Mouse (Mus musculus): ENCODE results near the gene Ano6. TPM values are rescaled to one million over a fixed set of nuclear protein-coding genes. Genes with fewer than 3 reads are reported as not detected.
A peak's percentile ranks its signal among the peaks of the same experiment; 100 is the strongest.

Ano6 gene
- polyA plus RNA-seq, 1 experiment from 2014 or later = 46.4 TPM

- no peak for ATAC-seq (ENCODE audit: insufficient number of reproducible peaks, insufficient read depth, low FRiP score, low read depth)
- no peak overlapping the region for H3K4me3 ChIP-seq (ENCODE audit: low read depth, low read length)
- no peaks in the 10 kb centered on the region for H3K9me3 ChIP-seq (ENCODE audit: control insufficient read depth, low read depth, low read length)
- H3K27me3 ChIP-seq (ENCODE audit: control insufficient read depth, insufficient read depth, low read length) = no peaks in the 10 kb centered on the region
- WGBS = 84% methylated on average over 9 of the region's 9 CpGs
- H3K4me2 ChIP-seq (replicated peaks; ENCODE audit: low read depth, low read length) = no peak overlapping the region
- H3K9ac ChIP-seq (replicated peaks; ENCODE audit: low read depth, low read length) = no peak overlapping the region
- H3K27ac ChIP-seq (ENCODE audit: low read length) = no peak overlapping the region
- H3K4me1 ChIP-seq (ENCODE audit: control insufficient read depth, insufficient read depth, low read length) = peaks cover 46% of the 10 kb centered on the region
- no peaks in the 10 kb centered on the region for H3K36me3 ChIP-seq (ENCODE audit: control insufficient read depth, insufficient read depth, low read length)
Measured at GRCm38 (mm10) chr15:95833292-95833691, 42.6 kb downstream of the Ano6 start.

- Histone ChIP-seq H3K9ac (replicated peaks; ENCODE audit: low read depth, low read length) (no peak overlapping the region), H3K4me3 (ENCODE audit: low read depth, low read length) (no peak overlapping the region), H3K4me1 (ENCODE audit: control insufficient read depth, insufficient read depth, low read length) (peaks cover 31% of the 10 kb centered on the region; the same call in 1 of the 2 replicates), H3K27ac (ENCODE audit: low read length) (no peak overlapping the region), H3K9me3 (ENCODE audit: control insufficient read depth, low read depth, low read length) (no peaks in the 10 kb centered on the region), H3K27me3 (ENCODE audit: control insufficient read depth, insufficient read depth, low read length) (no peaks in the 10 kb centered on the region), H3K4me2 (replicated peaks; ENCODE audit: low read depth, low read length) (no peak overlapping the region), H3K36me3 (ENCODE audit: control insufficient read depth, insufficient read depth, low read length) (no peaks in the 10 kb centered on the region)
- WGBS = 43% methylated on average over 4 of the region's 4 CpGs
- no peak for ATAC-seq (ENCODE audit: insufficient number of reproducible peaks, insufficient read depth, low FRiP score, low read depth)
Measured at GRCm38 (mm10) chr15:95836077-95836476, 45.4 kb downstream of the Ano6 start.

DNA sequence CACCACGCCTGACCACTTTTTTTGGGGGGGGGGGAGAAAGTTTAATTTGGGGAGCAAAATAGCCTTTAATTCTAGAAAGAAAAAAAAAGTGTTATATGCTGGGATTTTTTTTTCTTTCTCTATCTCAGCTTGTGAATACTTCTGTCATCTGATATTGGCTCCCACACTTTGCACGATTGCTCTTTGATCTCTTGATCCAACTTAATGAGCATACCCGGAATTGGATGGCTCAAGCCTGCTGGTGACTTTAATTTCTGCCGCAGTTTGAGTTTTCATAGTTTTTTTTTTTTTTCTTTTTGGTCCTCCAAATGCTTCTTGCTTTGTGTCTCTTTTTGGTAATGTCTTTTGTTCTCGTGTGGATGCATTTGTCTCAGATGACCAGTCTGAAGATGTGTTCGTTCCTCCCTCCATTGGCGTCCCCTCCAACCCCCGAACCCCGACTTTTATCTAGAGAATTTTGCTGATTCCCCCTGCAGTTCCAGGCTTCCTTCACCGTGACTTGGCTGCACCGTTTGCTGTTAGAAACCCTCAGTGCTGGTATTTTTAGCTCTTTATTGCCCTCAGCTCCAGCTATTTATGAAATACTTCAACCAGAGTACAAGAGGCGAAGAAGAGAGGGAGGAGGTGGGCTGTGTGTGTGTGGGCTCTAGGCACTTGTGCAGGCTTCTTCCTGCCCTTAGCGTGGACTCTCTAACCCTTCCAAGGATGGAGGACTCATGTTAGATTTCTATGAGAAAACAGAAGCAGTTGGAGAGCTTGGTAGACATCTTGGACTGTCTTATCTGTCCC lies 46.2 kb downstream of the Ano6 start:
- H3K27ac ChIP-seq (ENCODE audit: low read length) = peak overlapping the region; percentile 68
- H3K4me2 ChIP-seq (replicated peaks; ENCODE audit: low read depth, low read length) = no peak overlapping the region
- no peak for ATAC-seq (ENCODE audit: insufficient number of reproducible peaks, insufficient read depth, low FRiP score, low read depth)
- no peak overlapping the region for H3K9ac ChIP-seq (replicated peaks; ENCODE audit: low read depth, low read length)
- 46% methylated on average over 13 of the region's 13 CpGs for WGBS
- peaks cover 31% of the 10 kb centered on the region; the same call in 1 of the 2 replicates for H3K4me1 ChIP-seq (ENCODE audit: control insufficient read depth, insufficient read depth, low read length)
- H3K36me3 ChIP-seq (ENCODE audit: control insufficient read depth, insufficient read depth, low read length) = no peaks in the 10 kb centered on the region
- H3K4me3 ChIP-seq (ENCODE audit: low read depth, low read length) = no peak overlapping the region
- no peaks in the 10 kb centered on the region for H3K9me3 ChIP-seq (ENCODE audit: control insufficient read depth, low read depth, low read length)
- no peaks in the 10 kb centered on the region for H3K27me3 ChIP-seq (ENCODE audit: control insufficient read depth, insufficient read depth, low read length)

GRCm38 (mm10) chr15:95837570-95837969 lies 46.9 kb downstream of the Ano6 start:
- Histone ChIP-seq H3K27me3 (ENCODE audit: control insufficient read depth, insufficient read depth, low read length) (no peaks in the 10 kb centered on the region), H3K27ac (ENCODE audit: low read length) (peak overlapping the region; percentile 68)
- 54% methylated on average over 1 of the region's 1 CpGs for WGBS

DNA sequence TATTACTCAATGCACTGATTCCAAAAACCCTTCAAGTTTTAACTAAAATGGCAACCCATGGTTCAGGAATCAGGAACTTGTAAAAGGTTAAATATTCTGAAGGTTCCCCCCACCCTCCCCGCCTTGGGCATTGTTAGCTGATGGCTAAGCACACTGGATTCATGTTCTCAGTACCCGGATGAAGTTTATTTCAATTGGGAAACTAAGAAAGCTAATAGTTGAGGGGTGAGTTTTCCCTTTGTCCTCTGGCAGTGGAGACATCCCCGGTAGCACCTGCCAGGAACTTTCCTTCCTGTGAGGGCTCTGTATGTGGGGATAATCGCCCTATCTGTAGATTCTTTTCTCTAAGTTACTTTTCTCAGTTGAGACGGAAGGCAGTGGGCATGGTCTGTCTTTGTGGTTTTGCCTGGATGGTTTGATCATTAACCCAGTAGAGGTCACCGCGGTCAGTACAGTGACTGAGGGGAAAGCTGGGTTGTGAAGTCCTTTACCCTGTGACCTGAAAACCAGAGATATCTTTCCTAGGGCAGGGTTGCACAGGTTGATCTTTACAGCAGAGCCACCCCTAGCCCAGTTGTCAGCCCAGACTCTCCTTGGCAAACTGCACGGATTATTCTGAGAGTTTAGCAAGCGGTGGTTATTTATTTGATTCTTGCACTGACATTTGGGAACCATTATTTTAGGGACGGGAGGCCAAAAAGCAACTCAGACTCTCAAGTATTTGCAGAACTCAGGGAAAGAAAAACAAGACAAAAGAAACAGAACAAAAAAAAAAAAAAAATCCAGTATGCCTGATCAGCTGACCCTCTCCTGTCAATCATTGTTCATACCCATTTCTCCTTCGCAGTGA lies 47.8 kb downstream of the Ano6 start:
- H3K27ac ChIP-seq (ENCODE audit: low read length) = peak overlapping the region; percentile 68
- H3K4me1 ChIP-seq (ENCODE audit: control insufficient read depth, insufficient read depth, low read length) = peaks cover 31% of the 10 kb centered on the region; the same call in 1 of the 2 replicates
- H3K9ac ChIP-seq (replicated peaks; ENCODE audit: low read depth, low read length) = no peak overlapping the region
- H3K4me3 ChIP-seq (ENCODE audit: low read depth, low read length) = no peak overlapping the region
- H3K4me2 ChIP-seq (replicated peaks; ENCODE audit: low read depth, low read length) = no peak overlapping the region
- peak; percentile 74 for ATAC-seq (ENCODE audit: insufficient number of reproducible peaks, insufficient read depth, low FRiP score, low read depth)
- no peaks in the 10 kb centered on the region for H3K36me3 ChIP-seq (ENCODE audit: control insufficient read depth, insufficient read depth, low read length)
- no peaks in the 10 kb centered on the region for H3K27me3 ChIP-seq (ENCODE audit: control insufficient read depth, insufficient read depth, low read length)
- WGBS = 54% methylated on average over 11 of the region's 11 CpGs
- H3K9me3 ChIP-seq (ENCODE audit: control insufficient read depth, low read depth, low read length) = no peaks in the 10 kb centered on the region

More at GRCm38 (mm10) chr15:95837570-95837969, 46.9 kb downstream of the Ano6 start:
- no peak for ATAC-seq (ENCODE audit: insufficient number of reproducible peaks, insufficient read depth, low FRiP score, low read depth)
- Histone ChIP-seq H3K9me3 (ENCODE audit: control insufficient read depth, low read depth, low read length) (no peaks in the 10 kb centered on the region), H3K4me3 (ENCODE audit: low read depth, low read length) (no peak overlapping the region), H3K4me2 (replicated peaks; ENCODE audit: low read depth, low read length) (no peak overlapping the region), H3K36me3 (ENCODE audit: control insufficient read depth, insufficient read depth, low read length) (no peaks in the 10 kb centered on the region), H3K9ac (replicated peaks; ENCODE audit: low read depth, low read length) (no peak overlapping the region), H3K4me1 (ENCODE audit: control insufficient read depth, insufficient read depth, low read length) (peaks cover 31% of the 10 kb centered on the region; the same call in 1 of the 2 replicates)

DNA sequence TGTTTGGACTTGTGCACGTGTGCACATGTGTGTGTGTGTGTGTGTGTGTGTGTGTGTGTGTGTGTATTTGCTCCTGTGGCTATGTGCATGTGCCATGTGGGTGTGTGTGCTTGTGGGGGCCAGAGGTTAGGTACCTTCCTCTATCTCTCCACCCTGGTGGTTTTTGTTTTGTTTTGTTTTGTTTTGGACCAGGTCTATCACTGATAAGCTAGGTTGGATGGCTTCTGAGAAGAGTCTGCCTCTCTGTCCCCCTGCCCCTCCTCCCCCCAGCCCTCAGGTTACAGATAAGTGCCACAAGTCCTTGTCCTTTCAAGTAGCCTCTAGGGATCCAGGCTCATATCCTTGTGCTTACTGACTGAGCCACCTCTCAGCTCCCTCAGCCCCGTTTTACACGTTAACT lies 49.1 kb downstream of the Ano6 start:
- no peak for ATAC-seq (ENCODE audit: insufficient number of reproducible peaks, insufficient read depth, low FRiP score, low read depth)
- peaks cover 31% of the 10 kb centered on the region; the same call in 1 of the 2 replicates for H3K4me1 ChIP-seq (ENCODE audit: control insufficient read depth, insufficient read depth, low read length)
- 63% methylated on average over 3 of the region's 3 CpGs for WGBS
- no peak overlapping the region for H3K27ac ChIP-seq (ENCODE audit: low read length)
- H3K4me3 ChIP-seq (ENCODE audit: low read depth, low read length) = no peak overlapping the region
- no peaks in the 10 kb centered on the region for H3K9me3 ChIP-seq (ENCODE audit: control insufficient read depth, low read depth, low read length)
- no peaks in the 10 kb centered on the region for H3K27me3 ChIP-seq (ENCODE audit: control insufficient read depth, insufficient read depth, low read length)
- no peaks in the 10 kb centered on the region for H3K36me3 ChIP-seq (ENCODE audit: control insufficient read depth, insufficient read depth, low read length)
- no peak overlapping the region for H3K4me2 ChIP-seq (replicated peaks; ENCODE audit: low read depth, low read length)
- H3K9ac ChIP-seq (replicated peaks; ENCODE audit: low read depth, low read length) = no peak overlapping the region

DNA sequence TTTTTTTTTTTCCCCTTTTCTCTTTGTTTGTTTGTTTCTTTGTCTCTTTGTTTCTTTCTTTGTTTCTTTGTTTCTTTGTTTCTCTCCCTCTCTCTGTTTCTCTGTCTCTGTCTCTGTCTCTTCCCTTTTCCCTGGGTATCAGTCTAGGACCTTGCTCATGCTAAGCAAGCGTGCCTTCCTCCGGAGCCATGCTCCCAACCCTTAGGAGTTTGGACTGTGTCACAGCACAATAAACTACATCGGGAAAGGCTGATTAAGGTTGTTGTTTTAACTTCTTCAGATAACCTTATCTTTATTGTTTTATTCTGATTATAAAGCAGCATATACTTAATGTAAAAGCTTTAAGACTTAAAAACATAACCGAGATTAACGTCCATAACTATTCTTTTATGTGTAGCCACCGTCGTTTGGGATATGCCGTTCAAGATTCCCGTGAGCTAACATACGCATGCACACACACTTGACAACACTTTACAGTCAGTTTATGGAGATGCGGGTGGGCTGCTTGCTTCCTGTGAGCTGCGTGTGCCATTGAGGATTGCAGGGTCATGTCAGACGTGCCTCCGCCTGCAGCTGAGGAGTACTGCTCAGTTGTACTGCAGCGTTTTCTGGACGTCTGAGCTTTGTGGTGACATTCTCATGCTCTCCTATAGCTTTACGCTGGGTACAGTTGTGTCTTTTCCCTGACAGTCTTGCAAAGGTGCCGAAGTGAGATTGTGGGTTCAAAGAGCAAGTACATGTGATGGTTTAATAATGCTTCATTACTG lies 52.7 kb downstream of the Ano6 start:
- Histone ChIP-seq H3K4me1 (ENCODE audit: control insufficient read depth, insufficient read depth, low read length) (peaks cover 8% of the 10 kb centered on the region; the same call in 1 of the 2 replicates), H3K27ac (ENCODE audit: low read length) (no peak overlapping the region), H3K36me3 (ENCODE audit: control insufficient read depth, insufficient read depth, low read length) (no peaks in the 10 kb centered on the region), H3K4me3 (ENCODE audit: low read depth, low read length) (no peak overlapping the region), H3K9me3 (ENCODE audit: control insufficient read depth, low read depth, low read length) (no peaks in the 10 kb centered on the region), H3K9ac (replicated peaks; ENCODE audit: low read depth, low read length) (no peak overlapping the region), H3K27me3 (ENCODE audit: control insufficient read depth, insufficient read depth, low read length) (no peaks in the 10 kb centered on the region), H3K4me2 (replicated peaks; ENCODE audit: low read depth, low read length) (no peak overlapping the region)
- no peak for ATAC-seq (ENCODE audit: insufficient number of reproducible peaks, insufficient read depth, low FRiP score, low read depth)
- 66% methylated on average over 18 of the region's 18 CpGs for WGBS

- Histone ChIP-seq H3K4me3 (ENCODE audit: low read depth, low read length) (no peak overlapping the region), H3K4me1 (ENCODE audit: control insufficient read depth, insufficient read depth, low read length) (peaks cover 5% of the 10 kb centered on the region; the same call in 1 of the 2 replicates), H3K4me2 (replicated peaks; ENCODE audit: low read depth, low read length) (no peak overlapping the region), H3K36me3 (ENCODE audit: control insufficient read depth, insufficient read depth, low read length) (no peaks in the 10 kb centered on the region), H3K27ac (ENCODE audit: low read length) (no peak overlapping the region), H3K9me3 (ENCODE audit: control insufficient read depth, low read depth, low read length) (no peaks in the 10 kb centered on the region), H3K9ac (replicated peaks; ENCODE audit: low read depth, low read length) (no peak overlapping the region), H3K27me3 (ENCODE audit: control insufficient read depth, insufficient read depth, low read length) (no peaks in the 10 kb centered on the region)
- WGBS = 34% methylated on average over 2 of the region's 2 CpGs
- no peak for ATAC-seq (ENCODE audit: insufficient number of reproducible peaks, insufficient read depth, low FRiP score, low read depth)
Measured at GRCm38 (mm10) chr15:95844412-95844811, 53.8 kb downstream of the Ano6 start.

All from stomach, embryonic 14.5 days (tissue).